Mouse (Mus musculus): ENCODE measurements around the gene Zfp329. TPM values are rescaled to one million over a fixed set of nuclear protein-coding genes. Genes with fewer than 3 reads are reported as not detected.

The Zfp329 gene
- polyA plus RNA-seq (2014; fragmentation: Nextera tagmentation; extraction: Ambion mirVana), result 41.0 and 42.6 TPM in 2 replicates

GRCm38 (mm10) chr7:12818521-12819295 is at the start of gene Zfp329:
Gene Zfp329 (minus strand): TSS chr7:12818858.
- H3K27ac ChIP-seq (ENCODE audit: low read depth, low read length), result peak within 1 kb of the TSS; percentile 94
- peaks cover 8% of the 10 kb centered on the region; the same call in 1 of the 2 replicates for H3K4me1 ChIP-seq (ENCODE audit: control insufficient read depth, insufficient read depth, low read length)
- peak within 1 kb of the TSS; percentile 47 for H3K4me2 ChIP-seq (ENCODE audit: low read depth, low read length)
- peak; percentile 97 for ATAC-seq (ENCODE audit: low read depth)
- no peaks in the 10 kb centered on the region for H3K27me3 ChIP-seq (ENCODE audit: control insufficient read depth, insufficient read depth, low read length)
- H3K9me3 ChIP-seq (ENCODE audit: control insufficient read depth, low read length), result peaks cover 8% of the 10 kb centered on the region; the same call in 1 of the 2 replicates
- H3K36me3 ChIP-seq (ENCODE audit: control insufficient read depth, insufficient read depth, low read length), result no peaks in the 10 kb centered on the region; the same call in 1 of the 2 replicates
- under 1% methylated on average over 40 of the region's 40 CpGs for WGBS
- H3K9ac ChIP-seq (replicated peaks; ENCODE audit: low read depth, low read length), result peak within 1 kb of the TSS; percentile 95
- H3K4me3 ChIP-seq (ENCODE audit: low read depth, low read length), result peak within 1 kb of the TSS; percentile 91

GRCm38 (mm10) chr7:12835779-12836178 is 17.1 kb upstream of the Zfp329 start:
- H3K27me3 ChIP-seq (ENCODE audit: control insufficient read depth, insufficient read depth, low read length), result no peaks in the 10 kb centered on the region
- H3K27ac ChIP-seq (ENCODE audit: low read depth, low read length), result no peak overlapping the region
- no peak for ATAC-seq (ENCODE audit: low read depth)
- peaks cover 16% of the 10 kb centered on the region for H3K36me3 ChIP-seq (ENCODE audit: control insufficient read depth, insufficient read depth, low read length)
- 96% methylated on average over 4 of the region's 4 CpGs for WGBS
- H3K9ac ChIP-seq (replicated peaks; ENCODE audit: low read depth, low read length), result no peak overlapping the region
- H3K4me2 ChIP-seq (ENCODE audit: low read depth, low read length), result peak overlapping the region; percentile 58; the same call in 1 of the 2 replicates
- H3K4me1 ChIP-seq (ENCODE audit: control insufficient read depth, insufficient read depth, low read length), result no peaks in the 10 kb centered on the region
- H3K4me3 ChIP-seq (ENCODE audit: low read depth, low read length), result peak overlapping the region; percentile 58
- peaks cover 20% of the 10 kb centered on the region for H3K9me3 ChIP-seq (ENCODE audit: control insufficient read depth, low read length)

- peak; percentile 60 for ATAC-seq (ENCODE audit: low read depth)
Observed at GRCm38 (mm10) chr7:12835193-12835671, 16.6 kb upstream of the Zfp329 start.

DNA sequence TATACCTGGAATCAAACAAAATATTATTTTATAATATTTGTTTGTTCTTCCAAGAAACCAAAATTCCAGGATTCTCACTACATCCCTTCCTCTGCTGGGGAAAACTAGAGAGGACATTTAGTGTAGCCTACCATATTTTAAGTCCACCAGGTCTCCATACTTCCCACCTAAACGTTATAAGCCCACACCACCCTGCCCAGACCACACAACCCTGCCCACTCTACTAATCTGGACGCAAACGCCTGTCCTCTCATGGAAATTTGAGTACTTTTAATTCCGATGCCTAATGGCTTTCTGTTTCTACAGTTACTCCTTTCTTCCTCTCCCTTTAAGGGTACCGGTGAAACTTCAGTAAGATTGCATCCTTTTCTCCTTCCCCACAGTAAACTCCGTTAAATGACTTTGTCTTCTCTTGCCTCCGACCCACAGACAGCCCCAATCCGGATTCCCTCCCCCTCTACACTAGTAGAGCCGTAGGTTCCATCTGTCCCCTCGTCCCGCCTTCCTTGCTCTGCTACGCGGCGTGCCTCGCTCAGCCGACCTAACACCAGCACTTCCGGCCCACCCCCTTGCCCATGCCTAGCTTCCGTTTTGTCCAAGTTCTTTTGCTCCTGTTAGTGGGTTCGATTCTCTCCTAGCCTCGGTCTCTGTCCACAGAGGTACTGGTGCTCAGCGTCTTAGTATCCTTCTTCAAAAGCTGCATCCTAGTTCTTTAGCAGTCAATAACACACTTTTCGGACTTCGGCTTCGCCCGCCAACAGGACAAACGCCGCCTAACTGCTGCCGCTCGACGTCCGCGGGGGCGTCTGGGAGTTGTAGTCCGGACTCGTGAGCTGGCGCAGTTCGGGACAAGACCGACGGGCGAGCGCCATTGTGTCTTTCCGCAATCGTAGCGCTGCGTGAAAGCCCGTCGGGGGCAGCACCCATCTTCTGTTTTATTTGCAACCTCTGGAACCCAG is 15.8 kb upstream of the Zfp329 start, which contains the start of gene Zfp110:
Zfp110 (plus strand) TSS at position 600 of the 959 bp plus-strand sequence.
- H3K36me3 ChIP-seq (ENCODE audit: control insufficient read depth, insufficient read depth, low read length), result peaks cover 7% of the 10 kb centered on the region; the same call in 1 of the 2 replicates
- WGBS, result 2% methylated on average over 47 of the region's 47 CpGs
- H3K4me1 ChIP-seq (ENCODE audit: control insufficient read depth, insufficient read depth, low read length), result no peaks in the 10 kb centered on the region
- H3K9ac ChIP-seq (replicated peaks; ENCODE audit: low read depth, low read length), result peak within 1 kb of the TSS; percentile 65
- H3K27ac ChIP-seq (ENCODE audit: low read depth, low read length), result peak within 1 kb of the TSS; percentile 39; the same call in 1 of the 2 replicates
- ATAC-seq (ENCODE audit: low read depth), result peak; percentile 97
- H3K4me2 ChIP-seq (ENCODE audit: low read depth, low read length), result peak within 1 kb of the TSS; percentile 58
- H3K9me3 ChIP-seq (ENCODE audit: control insufficient read depth, low read length), result peaks cover 12% of the 10 kb centered on the region
- H3K27me3 ChIP-seq (ENCODE audit: control insufficient read depth, insufficient read depth, low read length), result no peaks in the 10 kb centered on the region
- H3K4me3 ChIP-seq (ENCODE audit: low read depth, low read length), result peak within 1 kb of the TSS; percentile 58

More at GRCm38 (mm10) chr7:12835193-12835671, 16.6 kb upstream of the Zfp329 start:
- H3K27me3 ChIP-seq (ENCODE audit: control insufficient read depth, insufficient read depth, low read length), result no peaks in the 10 kb centered on the region
- WGBS, result 44% methylated on average over 13 of the region's 13 CpGs
- H3K9me3 ChIP-seq (ENCODE audit: control insufficient read depth, low read length), result peaks cover 17% of the 10 kb centered on the region
- peak overlapping the region; percentile 65 for H3K9ac ChIP-seq (replicated peaks; ENCODE audit: low read depth, low read length)
- peak overlapping the region; percentile 58 for H3K4me2 ChIP-seq (ENCODE audit: low read depth, low read length)
- peak overlapping the region; percentile 39; the same call in 1 of the 2 replicates for H3K27ac ChIP-seq (ENCODE audit: low read depth, low read length)
- H3K4me3 ChIP-seq (ENCODE audit: low read depth, low read length), result peak overlapping the region; percentile 58
- H3K36me3 ChIP-seq (ENCODE audit: control insufficient read depth, insufficient read depth, low read length), result peaks cover 14% of the 10 kb centered on the region
- no peaks in the 10 kb centered on the region for H3K4me1 ChIP-seq (ENCODE audit: control insufficient read depth, insufficient read depth, low read length)

GRCm38 (mm10) chr7:12815566-12815965 is 3.1 kb downstream of the Zfp329 start:
- Histone ChIP-seq H3K27me3 (ENCODE audit: control insufficient read depth, insufficient read depth, low read length) (no peaks in the 10 kb centered on the region), H3K36me3 (ENCODE audit: control insufficient read depth, insufficient read depth, low read length) (peaks cover 9% of the 10 kb centered on the region), H3K4me3 (ENCODE audit: low read depth, low read length) (no peak overlapping the region), H3K9ac (replicated peaks; ENCODE audit: low read depth, low read length) (no peak overlapping the region), H3K27ac (ENCODE audit: low read depth, low read length) (no peak overlapping the region), H3K4me1 (ENCODE audit: control insufficient read depth, insufficient read depth, low read length) (peaks cover 8% of the 10 kb centered on the region; the same call in 1 of the 2 replicates), H3K4me2 (ENCODE audit: low read depth, low read length) (no peak overlapping the region), H3K9me3 (ENCODE audit: control insufficient read depth, low read length) (peaks cover 19% of the 10 kb centered on the region)
- WGBS, result 96% methylated on average over 8 of the region's 8 CpGs
- no peak for ATAC-seq (ENCODE audit: low read depth)

DNA sequence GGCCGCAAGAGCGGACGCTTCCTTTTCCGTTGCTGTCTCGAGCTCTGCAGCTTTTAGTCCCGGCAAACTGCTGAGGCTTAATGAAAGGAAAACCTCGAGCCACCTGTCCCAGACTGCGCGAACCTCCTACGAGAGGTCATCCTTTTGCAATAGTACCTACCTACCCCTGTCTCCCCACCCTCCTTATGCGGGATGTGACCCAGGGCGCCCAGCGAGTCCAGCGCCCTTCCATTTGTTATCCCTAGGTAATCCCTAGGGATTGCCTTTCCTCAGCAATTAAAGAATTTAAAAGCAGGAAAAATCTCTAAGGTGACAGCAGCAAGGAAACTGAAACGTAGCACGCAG is 15.0 kb downstream of the Zfp329 start:
- H3K27ac ChIP-seq (ENCODE audit: low read depth, low read length), result peak overlapping the region; percentile 91
- peak overlapping the region; percentile 72 for H3K9ac ChIP-seq (replicated peaks; ENCODE audit: low read depth, low read length)
- H3K4me3 ChIP-seq (ENCODE audit: low read depth, low read length), result peak overlapping the region; percentile 37
- 1% methylated on average over 16 of the region's 16 CpGs for WGBS
- H3K27me3 ChIP-seq (ENCODE audit: control insufficient read depth, insufficient read depth, low read length), result no peaks in the 10 kb centered on the region
- ATAC-seq (ENCODE audit: low read depth), result no peak; the same call in 1 of the 2 replicates
- H3K36me3 ChIP-seq (ENCODE audit: control insufficient read depth, insufficient read depth, low read length), result peaks cover 18% of the 10 kb centered on the region; the same call in 1 of the 2 replicates
- peak overlapping the region; percentile 86 for H3K4me2 ChIP-seq (ENCODE audit: low read depth, low read length)
- H3K9me3 ChIP-seq (ENCODE audit: control insufficient read depth, low read length), result peaks cover 2% of the 10 kb centered on the region; the same call in 1 of the 2 replicates
- no peaks in the 10 kb centered on the region for H3K4me1 ChIP-seq (ENCODE audit: control insufficient read depth, insufficient read depth, low read length)

DNA sequence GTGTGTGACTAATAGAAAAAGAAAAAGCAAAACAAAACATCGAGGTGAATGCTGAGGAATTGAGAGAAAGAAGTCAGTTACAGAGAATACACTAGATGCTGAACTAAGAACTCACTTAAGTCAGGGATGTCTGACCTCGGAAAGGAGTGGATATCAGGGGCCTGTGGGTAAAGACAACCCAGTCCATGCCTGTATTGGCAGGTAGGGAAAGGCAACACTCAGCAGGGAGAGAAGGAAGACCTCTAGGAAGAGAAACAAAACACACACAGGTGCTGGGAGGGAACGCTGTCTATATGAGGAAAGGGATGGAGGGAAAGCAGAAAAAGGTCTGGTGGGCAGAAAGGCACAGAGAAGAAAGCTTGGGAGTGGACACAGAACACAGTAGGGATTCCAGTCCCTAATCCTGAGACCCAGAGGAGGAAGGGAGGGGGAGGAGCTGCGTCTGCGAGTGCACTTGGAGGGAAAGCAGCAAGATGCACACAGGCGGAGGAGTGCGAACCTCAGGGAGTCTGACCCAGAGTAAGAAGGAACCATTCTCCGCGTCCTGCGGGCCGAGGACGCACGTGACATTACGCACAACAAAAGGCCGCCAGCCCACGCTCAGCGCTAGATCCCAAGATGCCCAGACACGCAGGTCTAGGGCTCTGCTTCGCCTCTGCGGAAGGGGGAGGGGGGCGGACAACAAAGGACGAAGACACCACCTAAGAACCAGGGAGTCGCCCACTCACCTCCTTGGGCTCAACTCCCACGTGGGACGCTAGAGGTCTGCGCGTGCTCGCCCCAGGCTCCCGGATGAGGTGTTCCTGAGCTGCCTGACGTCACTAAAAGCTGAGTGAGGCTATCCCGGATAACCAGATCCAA is 15.6 kb downstream of the Zfp329 start, which contains the start of gene Zscan18:
Zscan18 (minus strand) TSS at position 770 of the 861 bp plus-strand sequence.
- Histone ChIP-seq H3K36me3 (ENCODE audit: control insufficient read depth, insufficient read depth, low read length) (peaks cover 12% of the 10 kb centered on the region; the same call in 1 of the 2 replicates), H3K9ac (replicated peaks; ENCODE audit: low read depth, low read length) (peak within 1 kb of the TSS; percentile 72), H3K4me1 (ENCODE audit: control insufficient read depth, insufficient read depth, low read length) (no peaks in the 10 kb centered on the region), H3K27me3 (ENCODE audit: control insufficient read depth, insufficient read depth, low read length) (no peaks in the 10 kb centered on the region), H3K9me3 (ENCODE audit: control insufficient read depth, low read length) (peaks cover 3% of the 10 kb centered on the region; the same call in 1 of the 2 replicates), H3K4me2 (ENCODE audit: low read depth, low read length) (peak within 1 kb of the TSS; percentile 86), H3K27ac (ENCODE audit: low read depth, low read length) (peak within 1 kb of the TSS; percentile 91), H3K4me3 (ENCODE audit: low read depth, low read length) (peak within 1 kb of the TSS; percentile 37)
- ATAC-seq (ENCODE audit: low read depth), result peak; percentile 98
- WGBS, result 6% methylated on average over 29 of the region's 31 CpGs

DNA sequence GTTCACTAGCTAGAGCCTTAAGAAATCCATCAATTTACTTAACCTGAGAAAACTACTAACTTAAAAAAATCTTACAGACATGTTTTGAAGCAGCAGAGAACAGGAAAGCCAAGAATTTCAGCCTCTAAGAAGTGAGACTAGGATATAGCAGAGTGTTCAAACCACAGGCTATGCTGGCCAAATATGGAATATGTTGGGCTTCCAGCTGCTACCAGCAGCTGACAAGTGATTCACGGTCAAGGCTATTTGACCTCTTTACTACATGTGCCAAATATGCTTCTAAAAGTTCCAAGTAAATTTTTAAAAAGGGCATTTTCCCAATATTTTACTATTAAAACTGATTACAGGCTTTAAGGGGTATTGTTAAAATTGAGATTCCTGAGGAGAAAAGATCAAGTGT is 19.1 kb downstream of the Zfp329 start:
- H3K4me1 ChIP-seq (ENCODE audit: control insufficient read depth, insufficient read depth, low read length), result no peaks in the 10 kb centered on the region

More for the DNA sequence above, 19.1 kb downstream of the Zfp329 start:
- Histone ChIP-seq H3K9me3 (ENCODE audit: control insufficient read depth, low read length) (peaks cover 10% of the 10 kb centered on the region; the same call in 1 of the 2 replicates), H3K4me3 (ENCODE audit: low read depth, low read length) (no peak overlapping the region), H3K9ac (replicated peaks; ENCODE audit: low read depth, low read length) (no peak overlapping the region), H3K36me3 (ENCODE audit: control insufficient read depth, insufficient read depth, low read length) (no peaks in the 10 kb centered on the region), H3K4me2 (ENCODE audit: low read depth, low read length) (no peak overlapping the region), H3K27ac (ENCODE audit: low read depth, low read length) (no peak overlapping the region), H3K27me3 (ENCODE audit: control insufficient read depth, insufficient read depth, low read length) (no peaks in the 10 kb centered on the region)
- no peak for ATAC-seq (ENCODE audit: low read depth)
- WGBS, result 89% methylated on average over 1 of the region's 1 CpGs
